Mouse (Mus musculus): ENCODE data around the gene Apol6. TPM values are rescaled to one million over a fixed set of nuclear protein-coding genes. Genes with fewer than 3 reads are reported as not detected.

The Apol6 gene
- polyA plus RNA-seq, 1 experiment: not detected

GRCm38 (mm10) chr15:77027675-77028074 is 16.9 kb upstream of the Apol6 start:
- Histone ChIP-seq H3K4me1 (peaks cover 4% of the 10 kb centered on the region; the same call in 1 of the 2 replicates), H3K9me3 (no peaks in the 10 kb centered on the region), H3K36me3 (replicated peaks; ENCODE audit: low read length) (no peaks in the 10 kb centered on the region), H3K27me3 (replicated peaks) (peaks cover 50% of the 10 kb centered on the region), H3K4me3 (replicated peaks) (no peak overlapping the region)
- TF ChIP-seq GATA1 (IDR thresholded peaks at IDR 0.05; ENCODE audit: borderline replicate concordance, low read length) (no peak), FLI1 (IDR thresholded peaks at IDR 0.05; ENCODE audit: low read length) (no peak)

- H3K36me3 ChIP-seq (replicated peaks; ENCODE audit: low read length): no peaks in the 10 kb centered on the region
- H3K4me3 ChIP-seq (replicated peaks): no peak overlapping the region
- H3K4me1 ChIP-seq: peaks cover 4% of the 10 kb centered on the region; the same call in 1 of the 2 replicates
- peaks cover 56% of the 10 kb centered on the region for H3K27me3 ChIP-seq (replicated peaks)
- H3K9me3 ChIP-seq: no peaks in the 10 kb centered on the region
- TF ChIP-seq GATA1 (IDR thresholded peaks at IDR 0.05; ENCODE audit: borderline replicate concordance, low read length) (no peak), FLI1 (IDR thresholded peaks at IDR 0.05; ENCODE audit: low read length) (no peak)
Observed at GRCm38 (mm10) chr15:77029331-77029991, 15.1 kb upstream of the Apol6 start.

GRCm38 (mm10) chr15:77031271-77031670 is 13.3 kb upstream of the Apol6 start:
- no peaks in the 10 kb centered on the region for H3K9me3 ChIP-seq
- peaks cover 4% of the 10 kb centered on the region; the same call in 1 of the 2 replicates for H3K4me1 ChIP-seq
- peaks cover 57% of the 10 kb centered on the region for H3K27me3 ChIP-seq (replicated peaks)
- H3K36me3 ChIP-seq (replicated peaks; ENCODE audit: low read length): no peaks in the 10 kb centered on the region
- H3K4me3 ChIP-seq (replicated peaks): no peak overlapping the region
- no peak for TF ChIP-seq GATA1 (IDR thresholded peaks at IDR 0.05; ENCODE audit: borderline replicate concordance, low read length)
- no peak for TF ChIP-seq FLI1 (IDR thresholded peaks at IDR 0.05; ENCODE audit: low read length)

- Histone ChIP-seq H3K4me1 (peaks cover 1% of the 10 kb centered on the region; the same call in 1 of the 2 replicates), H3K9me3 (no peaks in the 10 kb centered on the region), H3K4me3 (replicated peaks) (no peak overlapping the region), H3K36me3 (replicated peaks; ENCODE audit: low read length) (no peaks in the 10 kb centered on the region), H3K27me3 (replicated peaks) (peaks cover 71% of the 10 kb centered on the region)
- TF ChIP-seq FLI1 (IDR thresholded peaks at IDR 0.05; ENCODE audit: low read length) (no peak), GATA1 (IDR thresholded peaks at IDR 0.05; ENCODE audit: borderline replicate concordance, low read length) (no peak)
Observed at GRCm38 (mm10) chr15:77034526-77034925, 10.0 kb upstream of the Apol6 start.

- no peak for TF ChIP-seq FLI1 (IDR thresholded peaks at IDR 0.05; ENCODE audit: low read length)
- TF ChIP-seq GATA1 (IDR thresholded peaks at IDR 0.05; ENCODE audit: borderline replicate concordance, low read length): no peak
- Histone ChIP-seq H3K4me3 (replicated peaks) (no peak overlapping the region), H3K27me3 (replicated peaks) (peaks cover 77% of the 10 kb centered on the region), H3K4me1 (peaks cover 5% of the 10 kb centered on the region; the same call in 1 of the 2 replicates), H3K9me3 (peaks cover 2% of the 10 kb centered on the region; the same call in 1 of the 2 replicates), H3K36me3 (replicated peaks; ENCODE audit: low read length) (no peaks in the 10 kb centered on the region)
Observed at GRCm38 (mm10) chr15:77035643-77036042, 8.9 kb upstream of the Apol6 start.

- peaks cover 6% of the 10 kb centered on the region; the same call in 1 of the 2 replicates for H3K4me1 ChIP-seq
- H3K4me3 ChIP-seq (replicated peaks): no peak overlapping the region
- peaks cover 76% of the 10 kb centered on the region for H3K27me3 ChIP-seq (replicated peaks)
Observed at GRCm38 (mm10) chr15:77036320-77036988, 8.1 kb upstream of the Apol6 start.

GRCm38 (mm10) chr15:77036989-77037277 is 7.6 kb upstream of the Apol6 start:
- Histone ChIP-seq H3K4me3 (replicated peaks) (no peak overlapping the region), H3K9me3 (peaks cover 5% of the 10 kb centered on the region; the same call in 1 of the 2 replicates), H3K4me1 (peaks cover 6% of the 10 kb centered on the region; the same call in 1 of the 2 replicates), H3K36me3 (replicated peaks; ENCODE audit: low read length) (no peaks in the 10 kb centered on the region), H3K27me3 (replicated peaks) (peaks cover 75% of the 10 kb centered on the region)
- TF ChIP-seq FLI1 (IDR thresholded peaks at IDR 0.05; ENCODE audit: low read length) (no peak), GATA1 (IDR thresholded peaks at IDR 0.05; ENCODE audit: borderline replicate concordance, low read length) (no peak)

More at GRCm38 (mm10) chr15:77036320-77036988, 8.1 kb upstream of the Apol6 start:
- TF ChIP-seq GATA1 (IDR thresholded peaks at IDR 0.05; ENCODE audit: borderline replicate concordance, low read length) (no peak), FLI1 (IDR thresholded peaks at IDR 0.05; ENCODE audit: low read length) (no peak)
- Histone ChIP-seq H3K36me3 (replicated peaks; ENCODE audit: low read length) (no peaks in the 10 kb centered on the region), H3K9me3 (peaks cover 5% of the 10 kb centered on the region; the same call in 1 of the 2 replicates)

- TF ChIP-seq FLI1 (IDR thresholded peaks at IDR 0.05; ENCODE audit: low read length) (no peak), GATA1 (IDR thresholded peaks at IDR 0.05; ENCODE audit: borderline replicate concordance, low read length) (no peak)
- no peaks in the 10 kb centered on the region for H3K36me3 ChIP-seq (replicated peaks; ENCODE audit: low read length)
Observed at GRCm38 (mm10) chr15:77037278-77038161, 7.0 kb upstream of the Apol6 start.

GRCm38 (mm10) chr15:77039211-77039700 is 5.3 kb upstream of the Apol6 start:
- Histone ChIP-seq H3K9me3 (peaks cover 5% of the 10 kb centered on the region; the same call in 1 of the 2 replicates), H3K4me3 (replicated peaks) (no peak overlapping the region), H3K36me3 (replicated peaks; ENCODE audit: low read length) (no peaks in the 10 kb centered on the region), H3K4me1 (peaks cover 6% of the 10 kb centered on the region; the same call in 1 of the 2 replicates), H3K27me3 (replicated peaks) (peaks cover 72% of the 10 kb centered on the region)
- no peak for TF ChIP-seq GATA1 (IDR thresholded peaks at IDR 0.05; ENCODE audit: borderline replicate concordance, low read length)
- no peak for TF ChIP-seq FLI1 (IDR thresholded peaks at IDR 0.05; ENCODE audit: low read length)

More at GRCm38 (mm10) chr15:77037278-77038161, 7.0 kb upstream of the Apol6 start:
- Histone ChIP-seq H3K27me3 (replicated peaks) (peaks cover 74% of the 10 kb centered on the region), H3K4me3 (replicated peaks) (no peak overlapping the region), H3K4me1 (peaks cover 6% of the 10 kb centered on the region; the same call in 1 of the 2 replicates), H3K9me3 (peaks cover 5% of the 10 kb centered on the region; the same call in 1 of the 2 replicates)
